Mouse (Mus musculus): ENCODE results near the gene Tubg2. TPM values are rescaled to one million over a fixed set of nuclear protein-coding genes. Genes with fewer than 3 reads are reported as not detected.

Tubg2 gene
- polyA plus RNA-seq, 1 experiment from 2014 or later: 5.7 TPM

DNA sequence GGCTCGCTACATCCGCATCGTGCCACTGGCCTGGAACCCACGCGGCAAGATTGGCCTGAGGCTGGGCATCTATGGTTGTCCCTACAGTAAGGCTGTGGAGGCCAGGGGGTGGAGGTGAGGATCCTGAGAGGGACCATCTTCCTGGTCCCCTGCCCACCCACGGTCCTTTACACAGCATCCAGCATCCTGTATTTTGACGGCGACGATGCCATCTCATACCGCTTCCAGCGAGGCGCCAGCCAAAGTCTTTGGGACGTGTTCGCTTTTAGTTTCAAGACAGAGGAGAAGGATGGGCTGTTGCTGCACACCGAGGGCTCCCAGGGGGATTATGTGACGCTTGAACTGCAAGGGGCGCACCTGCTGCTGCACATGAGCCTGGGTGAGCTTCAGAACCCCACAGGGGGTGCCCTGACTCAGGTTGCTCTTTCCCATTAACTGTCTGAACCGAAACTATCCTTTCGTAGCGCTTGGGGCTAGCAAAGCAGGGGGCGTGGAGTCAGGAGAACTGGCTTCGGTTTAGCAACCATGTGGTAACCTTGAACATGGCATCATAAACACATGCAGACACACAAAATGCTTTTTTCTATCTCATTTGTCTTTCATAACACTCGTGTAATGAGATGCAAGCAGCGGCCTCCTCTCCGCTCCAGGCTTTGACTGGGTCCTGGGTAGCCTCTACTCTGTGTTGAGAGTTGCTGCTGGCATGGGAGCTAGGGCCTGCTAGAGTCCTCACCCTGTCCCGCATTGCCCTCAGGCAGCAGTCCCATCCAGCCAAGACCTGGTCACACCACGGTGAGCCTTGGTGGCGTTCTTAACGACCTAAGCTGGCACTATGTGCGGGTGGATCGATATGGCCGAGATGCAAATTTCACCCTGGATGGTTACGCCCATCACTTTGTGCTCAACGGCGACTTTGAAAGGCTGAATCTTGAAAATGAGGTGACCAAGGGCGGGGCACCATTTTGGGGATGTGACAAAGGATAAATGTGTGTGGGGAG, 22.7 kb downstream of the Tubg2 start:
- peaks cover 89% of the 10 kb centered on the region for H3K27me3 ChIP-seq (replicated peaks; ENCODE audit: low read depth, poor library complexity, severe bottlenecking)

GRCm38 (mm10) chr11:101179306-101179705, 23.6 kb downstream of the Tubg2 start:
- Histone ChIP-seq H3K4me1 (peaks cover 40% of the 10 kb centered on the region), H3K36me3 (replicated peaks) (no peaks in the 10 kb centered on the region), H3K27me3 (replicated peaks; ENCODE audit: low read depth, poor library complexity, severe bottlenecking) (peaks cover 85% of the 10 kb centered on the region), H3K27ac (replicated peaks) (no peak overlapping the region), H3K9me3 (no peaks in the 10 kb centered on the region), H3K4me3 (no peak overlapping the region)
- 73% methylated on average over 15 of the region's 15 CpGs for WGBS
- DNase-seq (ENCODE audit: low spot score): no peak

More for the DNA sequence above, 22.7 kb downstream of the Tubg2 start:
- Histone ChIP-seq H3K4me1 (peaks cover 50% of the 10 kb centered on the region), H3K27ac (replicated peaks) (no peak overlapping the region), H3K4me3 (0 out of 2 replicates have a peak overlapping the region, but pooled peaks have one; percentile 12), H3K9me3 (no peaks in the 10 kb centered on the region), H3K36me3 (replicated peaks) (no peaks in the 10 kb centered on the region)
- WGBS: 47% methylated on average over 36 of the region's 36 CpGs
- no peak for DNase-seq (ENCODE audit: low spot score)

GRCm38 (mm10) chr11:101180261-101180660, 24.6 kb downstream of the Tubg2 start:
- Histone ChIP-seq H3K9me3 (no peaks in the 10 kb centered on the region), H3K4me3 (no peak overlapping the region), H3K4me1 (peaks cover 31% of the 10 kb centered on the region), H3K27me3 (replicated peaks; ENCODE audit: low read depth, poor library complexity, severe bottlenecking) (peaks cover 79% of the 10 kb centered on the region), H3K27ac (replicated peaks) (no peak overlapping the region), H3K36me3 (replicated peaks) (no peaks in the 10 kb centered on the region)
- whole genome bisulfite sequencing: 70% methylated on average over 17 of the region's 17 CpGs
- no peak for DNase-seq (ENCODE audit: low spot score)

GRCm38 (mm10) chr11:101180846-101181740, 25.4 kb downstream of the Tubg2 start:
- Histone ChIP-seq H3K4me1 (peaks cover 24% of the 10 kb centered on the region), H3K27ac (replicated peaks) (no peak overlapping the region), H3K36me3 (replicated peaks) (no peaks in the 10 kb centered on the region), H3K27me3 (replicated peaks; ENCODE audit: low read depth, poor library complexity, severe bottlenecking) (peaks cover 71% of the 10 kb centered on the region), H3K9me3 (no peaks in the 10 kb centered on the region), H3K4me3 (no peak overlapping the region)
- DNase-seq (ENCODE audit: low spot score): peak; percentile 76
- WGBS: 46% methylated on average over 10 of the region's 10 CpGs

- WGBS: 91% methylated on average over 11 of the region's 11 CpGs
- Histone ChIP-seq H3K4me3 (no peak overlapping the region), H3K4me1 (peaks cover 15% of the 10 kb centered on the region), H3K36me3 (replicated peaks) (no peaks in the 10 kb centered on the region), H3K27me3 (replicated peaks; ENCODE audit: low read depth, poor library complexity, severe bottlenecking) (peaks cover 62% of the 10 kb centered on the region), H3K9me3 (no peaks in the 10 kb centered on the region), H3K27ac (replicated peaks) (no peak overlapping the region)
- no peak for DNase-seq (ENCODE audit: low spot score)
These were observed 26.3 kb downstream of the Tubg2 start for GRCm38 (mm10) chr11:101181961-101182360.

- Histone ChIP-seq H3K36me3 (replicated peaks) (no peaks in the 10 kb centered on the region), H3K4me3 (no peak overlapping the region), H3K9me3 (no peaks in the 10 kb centered on the region), H3K27me3 (replicated peaks; ENCODE audit: low read depth, poor library complexity, severe bottlenecking) (peaks cover 52% of the 10 kb centered on the region), H3K4me1 (peaks cover 6% of the 10 kb centered on the region; the same call in 1 of the 2 replicates), H3K27ac (replicated peaks) (no peak overlapping the region)
- 82% methylated on average over 14 of the region's 14 CpGs for WGBS
- no peak for DNase-seq (ENCODE audit: low spot score)
These were observed 27.2 kb downstream of the Tubg2 start for GRCm38 (mm10) chr11:101182771-101183517.

- Histone ChIP-seq H3K27ac (replicated peaks) (no peak overlapping the region), H3K4me1 (peaks cover 14% of the 10 kb centered on the region), H3K9me3 (no peaks in the 10 kb centered on the region), H3K4me3 (no peak overlapping the region), H3K36me3 (replicated peaks) (no peaks in the 10 kb centered on the region), H3K27me3 (replicated peaks; ENCODE audit: low read depth, poor library complexity, severe bottlenecking) (peaks cover 32% of the 10 kb centered on the region)
- WGBS: 91% methylated on average over 12 of the region's 12 CpGs
- no peak for DNase-seq (ENCODE audit: low spot score)
These were observed 29.3 kb downstream of the Tubg2 start for GRCm38 (mm10) chr11:101184984-101185383.

GRCm38 (mm10) chr11:101185441-101185840, 29.7 kb downstream of the Tubg2 start:
- Histone ChIP-seq H3K27me3 (replicated peaks; ENCODE audit: low read depth, poor library complexity, severe bottlenecking) (peaks cover 28% of the 10 kb centered on the region), H3K27ac (replicated peaks) (no peak overlapping the region), H3K9me3 (no peaks in the 10 kb centered on the region), H3K36me3 (replicated peaks) (no peaks in the 10 kb centered on the region), H3K4me3 (no peak overlapping the region), H3K4me1 (peaks cover 19% of the 10 kb centered on the region)
- WGBS: 93% methylated on average over 4 of the region's 4 CpGs
- no peak for DNase-seq (ENCODE audit: low spot score)

DNA sequence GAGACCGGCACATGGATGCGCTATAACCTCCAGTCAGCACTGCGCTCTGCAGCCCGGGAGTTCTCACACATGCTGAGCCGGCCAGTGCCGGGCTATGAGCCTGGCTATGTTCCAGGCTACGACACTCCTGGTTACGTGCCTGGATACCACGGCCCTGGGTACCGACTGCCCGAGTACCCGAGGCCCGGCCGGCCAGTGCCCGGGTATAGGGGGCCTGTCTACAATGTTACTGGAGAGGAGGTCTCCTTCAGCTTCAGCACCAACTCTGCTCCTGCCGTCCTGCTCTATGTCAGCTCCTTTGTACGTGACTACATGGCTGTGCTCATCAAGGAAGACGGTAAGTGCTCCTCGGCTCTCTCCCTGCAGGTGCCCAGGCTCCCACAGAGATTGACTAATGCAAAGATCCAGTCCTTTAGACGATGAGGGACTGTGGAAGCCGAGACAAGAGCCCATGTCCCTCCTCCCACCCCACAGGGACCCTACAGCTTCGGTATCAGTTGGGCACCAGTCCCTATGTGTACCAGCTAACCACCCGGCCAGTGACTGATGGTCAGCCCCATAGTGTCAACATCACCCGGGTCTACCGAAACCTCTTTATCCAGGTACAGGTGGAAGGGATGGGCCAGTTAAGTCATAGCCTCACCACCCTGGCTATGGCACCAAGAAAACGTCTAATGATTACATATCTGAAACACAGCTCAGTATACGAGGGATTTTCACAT, 31.0 kb downstream of the Tubg2 start:
- peaks cover 31% of the 10 kb centered on the region for H3K4me1 ChIP-seq
- WGBS: 87% methylated on average over 27 of the region's 27 CpGs
- no peak for DNase-seq (ENCODE audit: low spot score)

GRCm38 (mm10) chr11:101187541-101187940, 31.8 kb downstream of the Tubg2 start:
- H3K4me3 ChIP-seq: no peak overlapping the region
- H3K36me3 ChIP-seq (replicated peaks): peaks cover 6% of the 10 kb centered on the region; the same call in 1 of the 2 replicates
- peaks cover 32% of the 10 kb centered on the region for H3K4me1 ChIP-seq
- H3K27me3 ChIP-seq (replicated peaks; ENCODE audit: low read depth, poor library complexity, severe bottlenecking): peaks cover 17% of the 10 kb centered on the region
- DNase-seq (ENCODE audit: low spot score): no peak
- no peak overlapping the region for H3K27ac ChIP-seq (replicated peaks)
- 93% methylated on average over 5 of the region's 5 CpGs for WGBS
- H3K9me3 ChIP-seq: no peaks in the 10 kb centered on the region

More for the DNA sequence above, 31.0 kb downstream of the Tubg2 start:
- no peaks in the 10 kb centered on the region for H3K36me3 ChIP-seq (replicated peaks)
- peaks cover 24% of the 10 kb centered on the region for H3K27me3 ChIP-seq (replicated peaks; ENCODE audit: low read depth, poor library complexity, severe bottlenecking)
- 0 out of 2 replicates have a peak overlapping the region, but pooled peaks have one; percentile 3 for H3K4me3 ChIP-seq
- no peaks in the 10 kb centered on the region for H3K9me3 ChIP-seq
- no peak overlapping the region for H3K27ac ChIP-seq (replicated peaks)

- Histone ChIP-seq H3K27ac (replicated peaks) (no peak overlapping the region; the same call in 1 of the 2 replicates), H3K9me3 (no peaks in the 10 kb centered on the region), H3K27me3 (replicated peaks; ENCODE audit: low read depth, poor library complexity, severe bottlenecking) (peaks cover 10% of the 10 kb centered on the region; the same call in 1 of the 2 replicates), H3K4me3 (no peak overlapping the region), H3K36me3 (replicated peaks) (peaks cover 14% of the 10 kb centered on the region; the same call in 1 of the 2 replicates), H3K4me1 (peaks cover 32% of the 10 kb centered on the region)
- DNase-seq (ENCODE audit: low spot score): no peak
- WGBS: 84% methylated on average over 11 of the region's 11 CpGs
These were observed 32.6 kb downstream of the Tubg2 start for GRCm38 (mm10) chr11:101188166-101188805.

Measured in embryonic facial prominence, embryonic 10.5 days (tissue).